Mouse (Mus musculus) macrophage (primary cell): ENCODE data around the gene Nat8f5. TPM values are rescaled to one million over a fixed set of nuclear protein-coding genes. Genes with fewer than 3 reads are reported as not detected.
"Not testable (repeated sequence)": the region's sequence is repeated elsewhere in the genome, so short reads cannot be mapped to it uniquely, and the experiment has no call there.

Source experiments
- H3K27ac ChIP-seq: fragments of 350-480 bp; formaldehyde crosslinking; 2 replicates; pipeline ENCODE4 v1.9.0; 2021
- H3K36me3 ChIP-seq: fragments of 350-480 bp; formaldehyde crosslinking; 2 replicates; pipeline ENCODE4 v1.9.0; 2021; ENCODE audit errors: inconsistent target
- H3K4me3 ChIP-seq: fragments of 350-480 bp; formaldehyde crosslinking; 2 replicates; pipeline ENCODE4 v1.9.0; 2021; ENCODE audit errors: inconsistent target
- H3K79me2 ChIP-seq: fragments of 350-480 bp; formaldehyde crosslinking; 2 replicates; pipeline ENCODE4 v1.9.0; 2021; ENCODE audit errors: inconsistent target
- WGBS: methylation state at CpG from one replicate; pipeline ENCODE4 v1.1.7; 2026; ENCODE audit warnings: inconsistent platforms; ENCODE audit not compliant: missing documents; 5-methylcytosine and 5-hydroxymethylcytosine counted together
- polyA plus RNA-seq: library from polyadenylated mRNA; stranded (reverse); fragments of 250-400 nt; gene quantifications from 3 replicates; pipeline ENCODE4 v1.2.4, GENCODE M21; 2018; ENCODE audit warnings: inconsistent platforms
- total RNA-seq, 78 experiments: library from RNA; depleted of rRNA; stranded (reverse); fragments of 250-400 nt; gene quantifications; 1 replicate in 9 of 78; 2 replicates in 24 of 78; 3 replicates in 43 of 78; 4 replicates in 2 of 78; pipeline ENCODE4 v1.2.4; 2018; ENCODE audit warnings: inconsistent platforms in 56 of 78

The Nat8f5 gene
- not detected for total RNA-seq (2018; cell fraction: chromatin; rRNA removed)
- not detected for total RNA-seq (2018; cell fraction: cytosol; rRNA removed)
- not detected for total RNA-seq (2018; cell fraction: nucleus; rRNA removed)
- polyA plus RNA-seq = not detected in 3 replicates

DNA sequence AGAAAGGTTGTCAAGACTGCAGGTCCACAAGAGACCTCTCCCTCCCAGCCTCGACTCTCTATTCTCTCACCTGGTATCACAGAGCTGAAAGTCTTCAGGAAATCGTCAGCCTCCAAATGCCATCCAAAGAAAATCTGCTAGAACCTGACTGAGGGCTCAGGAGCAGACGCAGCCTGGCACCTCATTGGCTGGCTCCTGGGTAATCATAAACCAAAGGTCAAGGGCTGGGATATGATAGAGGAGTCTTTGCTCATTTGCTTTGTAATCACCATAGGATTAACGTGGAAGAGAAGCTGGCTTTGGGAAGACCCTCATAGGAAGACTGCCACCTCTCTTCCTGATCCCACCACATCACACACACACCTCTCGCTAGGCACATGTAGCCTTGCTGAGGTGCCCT, at the start of gene Nat8f5, which contains the start of gene Nat8f6:
TSS of gene Nat8f5 (minus strand) at position 136 of the 400 bp plus-strand sequence.
TSS of gene Nat8f6 (minus strand) at position 118 of the 400 bp plus-strand sequence.
- 94% methylated on average over 4 of the region's 5 CpGs for WGBS
- H3K27ac ChIP-seq = no peak within 1 kb of the TSS
- no peak within 1 kb of the TSS for H3K4me3 ChIP-seq
- H3K36me3 ChIP-seq = no peaks in the 10 kb centered on the region
- no peaks in the 10 kb centered on the region for H3K79me2 ChIP-seq

DNA sequence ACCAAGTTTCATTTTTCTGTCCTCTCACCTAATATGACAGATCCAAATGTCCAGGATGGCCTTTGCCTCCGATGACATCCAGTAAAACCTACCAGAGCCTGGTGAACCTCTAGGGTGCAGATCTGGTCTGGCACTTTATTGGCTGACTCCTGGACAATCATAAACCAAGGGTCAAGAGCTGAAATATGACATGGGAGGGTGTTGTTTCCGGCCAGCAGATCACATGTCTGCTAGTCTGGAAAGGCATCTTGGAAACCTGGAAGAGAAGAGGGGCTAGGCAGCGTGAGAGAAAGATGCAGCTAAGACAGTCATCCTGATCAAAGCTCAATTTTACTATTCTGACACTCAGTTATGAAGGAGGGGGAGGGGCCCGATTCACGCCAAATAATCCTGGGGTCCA, 48.2 kb upstream of the Nat8f5 start, which contains the start of gene Nat8f2:
TSS of gene Nat8f2 (minus strand) at position 153 of the 400 bp plus-strand sequence.
- not testable (repeated sequence) for H3K36me3 ChIP-seq, H3K4me3 ChIP-seq, H3K79me2 ChIP-seq, H3K27ac ChIP-seq
- 94% methylated on average over 5 of the region's 5 CpGs for WGBS

DNA sequence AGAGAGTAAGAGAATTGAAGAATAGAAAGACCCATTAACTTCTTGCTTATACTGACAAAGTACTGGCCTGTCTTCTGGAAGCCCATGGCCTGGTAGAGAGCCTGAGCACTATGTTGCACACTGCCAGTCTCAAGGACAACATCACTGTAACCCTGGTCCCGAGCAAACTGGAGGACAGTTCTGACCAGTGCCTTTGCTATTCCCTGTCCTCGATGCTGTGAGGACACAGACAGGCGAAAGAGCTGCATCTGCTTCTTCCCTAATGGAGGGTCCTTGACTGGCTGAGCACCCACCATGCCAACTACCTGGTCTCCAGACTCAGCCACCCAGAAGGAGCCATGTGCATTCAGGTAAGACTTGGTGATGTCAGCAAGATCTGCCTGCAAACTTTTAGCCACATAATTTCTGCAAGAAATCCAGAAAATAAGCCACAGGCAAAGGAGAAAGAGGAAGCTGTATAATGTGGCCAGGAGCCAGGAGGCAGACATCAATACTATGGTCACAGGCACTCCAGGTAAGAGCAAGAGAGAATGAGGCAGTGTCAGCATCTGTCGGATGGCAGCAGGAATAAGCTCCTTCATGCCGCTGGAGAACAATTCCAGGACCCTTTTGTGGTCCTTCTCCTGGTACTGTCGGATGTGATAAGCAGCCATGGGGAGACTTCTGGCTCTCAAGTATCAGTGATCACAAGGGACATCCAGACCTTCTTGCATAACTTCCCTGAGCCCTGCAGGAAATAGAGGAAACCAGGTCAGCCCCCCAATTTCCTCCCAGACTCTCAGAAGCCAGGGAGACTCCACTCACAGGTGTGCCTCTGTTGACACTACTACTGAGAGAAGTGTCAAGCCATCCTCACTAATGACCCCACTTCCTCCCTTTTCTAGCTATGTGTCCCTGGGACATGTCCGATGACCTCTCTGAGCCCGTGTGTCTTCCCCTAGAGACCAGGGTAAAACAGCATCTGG, 47.2 kb upstream of the Nat8f5 start:
- Histone ChIP-seq H3K79me2 (no peaks in the 10 kb centered on the region), H3K27ac (no peak overlapping the region), H3K4me3 (no peak overlapping the region), H3K36me3 (no peaks in the 10 kb centered on the region)
- 39% methylated on average over 8 of the region's 8 CpGs for WGBS

DNA sequence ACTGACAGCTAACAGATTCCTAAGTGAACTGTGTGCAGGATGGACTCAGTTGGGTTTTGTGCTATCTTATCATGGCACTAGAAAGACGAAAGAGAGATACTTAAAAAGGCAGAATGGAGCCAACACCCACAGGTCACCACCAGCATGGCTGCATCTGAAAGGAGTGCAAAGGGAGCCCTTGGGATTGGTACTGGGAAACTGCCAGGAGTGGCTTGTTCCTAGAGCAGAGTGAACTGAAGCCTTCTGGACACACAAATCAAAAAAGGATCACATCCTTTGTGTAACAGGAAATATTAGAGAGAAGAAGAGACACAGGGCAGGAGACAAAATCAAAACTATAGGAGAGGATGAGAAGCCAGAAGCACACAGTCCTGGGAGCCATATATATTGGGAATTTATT, 46.2 kb upstream of the Nat8f5 start:
- H3K36me3 ChIP-seq, H3K27ac ChIP-seq, H3K4me3 ChIP-seq, H3K79me2 ChIP-seq: not testable (repeated sequence)
- no CpG with 5 or more reads among the region's 1 CpGs for WGBS

DNA sequence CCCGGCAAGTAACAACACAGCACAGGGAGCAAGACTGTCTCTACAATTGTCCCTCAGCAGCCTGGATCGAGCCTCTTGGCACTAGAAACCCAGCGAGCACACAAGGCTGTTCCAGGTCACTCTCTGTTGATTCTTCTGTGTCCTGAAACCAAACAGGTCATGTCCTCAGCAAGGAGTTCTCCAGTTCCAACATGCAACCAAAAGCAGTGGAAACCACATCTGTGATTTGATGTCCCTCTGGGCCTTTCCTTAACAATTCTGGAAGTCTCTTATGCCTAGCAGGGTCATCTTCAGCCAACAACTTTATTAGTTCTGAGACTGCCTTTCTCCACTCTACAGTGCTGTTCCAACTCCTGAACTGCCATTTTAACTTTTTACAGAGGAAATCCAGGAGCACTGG, 45.4 kb upstream of the Nat8f5 start:
- H3K36me3 ChIP-seq, H3K27ac ChIP-seq, H3K4me3 ChIP-seq, H3K79me2 ChIP-seq: not testable (repeated sequence)
- 89% methylated on average over 3 of the region's 3 CpGs for WGBS

DNA sequence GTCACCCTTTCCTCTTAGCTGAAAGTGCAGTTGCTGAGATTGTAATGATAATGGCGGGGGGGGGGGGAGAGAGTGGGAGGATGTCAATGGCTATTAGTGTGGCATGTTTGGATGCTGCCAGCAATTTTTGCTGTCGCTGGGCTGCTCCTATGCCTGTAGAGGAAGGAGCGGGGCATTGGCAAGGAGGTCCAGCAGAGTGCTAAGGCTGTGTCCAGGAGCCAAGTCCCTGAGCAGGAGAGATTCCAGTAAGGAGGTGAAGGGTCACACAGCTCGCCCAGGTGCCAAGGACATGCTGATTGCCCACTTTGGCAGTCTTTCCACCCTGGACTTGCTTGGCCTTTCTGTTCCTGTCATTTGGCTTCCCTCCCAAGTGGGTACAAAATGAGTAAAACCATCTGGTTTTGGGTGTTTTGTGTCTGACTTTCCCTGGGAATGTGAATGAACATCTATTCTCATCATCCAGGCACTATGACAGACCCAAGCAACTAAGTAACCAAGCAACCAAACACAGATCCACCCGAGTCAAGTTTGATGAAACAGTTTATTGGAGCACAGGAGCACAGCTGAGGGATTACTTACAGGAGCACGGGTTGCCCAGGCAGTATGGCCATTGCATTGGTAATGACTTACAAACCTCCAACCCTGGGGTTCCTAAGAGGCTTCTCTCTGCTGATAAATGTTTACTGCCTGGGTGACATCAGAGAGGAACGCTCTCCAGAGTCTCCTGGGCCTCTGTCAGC, 44.3 kb upstream of the Nat8f5 start:
- not testable (repeated sequence) for H3K36me3 ChIP-seq, H3K27ac ChIP-seq, H3K4me3 ChIP-seq, H3K79me2 ChIP-seq
- WGBS = 81% methylated on average over 4 of the region's 7 CpGs

DNA sequence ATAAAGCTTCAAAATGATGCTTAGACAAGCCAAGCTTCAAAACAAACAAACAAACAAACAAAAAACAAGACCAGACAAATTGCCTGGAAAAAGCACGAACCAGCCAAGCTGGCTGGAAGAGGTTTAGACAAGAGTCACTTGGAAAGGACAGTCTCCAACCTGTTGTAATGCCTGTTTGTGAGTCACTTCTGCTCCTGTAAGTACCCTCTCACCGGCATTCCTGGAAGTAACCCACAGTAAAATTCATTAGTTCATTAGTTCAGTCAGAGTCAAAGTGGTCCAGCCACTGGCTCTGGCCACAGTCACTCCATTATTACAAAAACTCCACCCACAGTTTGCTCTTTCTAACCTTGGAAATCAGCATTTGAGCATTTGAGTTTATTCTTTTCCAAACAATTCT, 43.1 kb upstream of the Nat8f5 start:
- 85% methylated on average over 2 of the region's 2 CpGs for WGBS
- Histone ChIP-seq H3K36me3 (no peaks in the 10 kb centered on the region), H3K79me2 (no peaks in the 10 kb centered on the region), H3K27ac (no peak overlapping the region), H3K4me3 (no peak overlapping the region)

DNA sequence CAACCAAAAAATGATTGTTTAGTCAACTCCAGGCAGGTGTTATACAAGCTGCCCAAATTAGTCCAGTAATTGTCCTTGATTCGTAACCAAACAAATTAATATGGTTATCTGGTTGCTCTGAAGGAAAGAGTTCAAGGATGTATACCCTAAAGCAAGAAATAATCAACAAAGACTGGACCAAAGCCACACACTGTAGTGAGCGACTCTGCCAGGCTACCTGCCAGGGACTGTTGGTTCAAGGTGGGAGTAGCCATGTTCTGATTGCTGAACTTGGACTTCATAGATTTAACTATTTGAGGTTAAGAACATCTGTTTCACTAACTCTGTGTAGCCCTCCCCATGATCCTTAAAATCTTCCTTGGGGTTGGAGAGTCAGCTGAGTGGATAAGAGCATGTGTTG, 42.4 kb upstream of the Nat8f5 start:
- WGBS = 88% methylated on average over 2 of the region's 2 CpGs
- Histone ChIP-seq H3K79me2 (no peaks in the 10 kb centered on the region), H3K36me3 (no peaks in the 10 kb centered on the region), H3K27ac (no peak overlapping the region), H3K4me3 (no peak overlapping the region)

DNA sequence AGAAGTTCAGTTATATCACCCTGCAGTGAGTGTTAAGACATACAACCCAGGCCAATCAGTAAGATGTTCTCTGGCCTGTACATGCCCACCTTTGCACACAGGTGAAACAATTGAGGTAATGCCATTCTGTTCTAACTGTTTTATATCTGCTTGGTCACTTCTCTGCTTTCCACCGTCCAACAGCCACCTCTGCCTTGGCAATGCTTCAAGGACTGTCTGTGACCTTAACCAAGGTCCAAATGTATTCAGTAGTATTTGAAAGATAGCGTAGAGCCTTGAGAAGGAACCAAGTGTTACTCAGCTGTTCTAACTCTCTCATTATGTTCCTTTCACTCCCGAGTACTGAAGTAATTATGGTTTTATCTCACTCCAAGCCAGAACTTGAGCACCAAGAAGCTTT, 41.8 kb upstream of the Nat8f5 start:
- H3K36me3 ChIP-seq = no peaks in the 10 kb centered on the region
- WGBS = 81% methylated on average over 3 of the region's 3 CpGs

DNA sequence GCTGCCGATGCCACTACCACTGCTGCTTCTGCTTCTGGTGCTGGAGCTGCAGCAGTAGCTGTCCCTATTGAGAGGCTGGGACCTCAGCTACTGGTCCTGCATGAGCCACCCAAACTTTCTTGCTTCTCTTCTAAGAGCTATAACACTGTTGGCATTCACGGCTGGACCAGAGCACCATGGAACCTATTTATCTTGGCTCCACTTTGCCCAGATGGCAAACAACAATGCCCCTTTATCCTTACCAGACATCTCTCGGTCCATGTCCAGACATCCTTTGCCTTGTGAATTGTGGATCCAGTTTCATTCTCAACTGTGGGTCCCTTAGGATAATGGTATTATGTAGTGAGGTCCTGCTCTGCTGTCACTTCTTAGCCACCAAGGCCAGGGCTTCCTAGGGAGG, 40.5 kb upstream of the Nat8f5 start:
- H3K36me3 ChIP-seq = no peaks in the 10 kb centered on the region
- WGBS = 90% methylated on average over 3 of the region's 3 CpGs
- H3K79me2 ChIP-seq = no peaks in the 10 kb centered on the region
- H3K4me3 ChIP-seq = no peak overlapping the region
- no peak overlapping the region for H3K27ac ChIP-seq

More for the DNA sequence above, 41.8 kb upstream of the Nat8f5 start:
- H3K79me2 ChIP-seq = no peaks in the 10 kb centered on the region
- H3K27ac ChIP-seq = no peak overlapping the region
- H3K4me3 ChIP-seq = no peak overlapping the region

DNA sequence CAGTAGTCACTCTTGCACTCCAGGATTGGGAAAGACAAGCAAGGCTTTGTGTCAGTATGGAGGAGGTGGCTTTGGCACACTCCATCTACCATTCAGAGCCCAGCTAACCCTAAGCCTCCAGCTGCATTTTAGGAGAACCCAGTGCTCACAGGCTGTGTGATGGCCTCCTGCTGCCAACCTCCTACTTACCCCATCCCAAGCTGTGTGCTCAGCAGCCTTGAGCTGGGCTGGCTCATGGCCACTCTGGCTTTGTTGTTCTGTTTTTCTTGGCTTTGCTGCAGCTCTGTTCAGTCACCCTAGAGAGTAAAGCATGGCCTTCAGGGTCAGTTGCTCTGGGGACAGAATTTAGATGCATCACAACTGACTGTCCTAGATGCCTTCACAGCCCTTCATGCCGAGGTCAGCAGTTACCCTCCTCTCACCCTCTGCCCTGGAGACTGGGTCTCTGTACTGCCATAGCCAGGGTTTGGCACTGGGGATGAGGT, 35.5 kb upstream of the Nat8f5 start:
- Histone ChIP-seq H3K4me3 (no peak overlapping the region), H3K79me2 (no peaks in the 10 kb centered on the region), H3K27ac (no peak overlapping the region), H3K36me3 (no peaks in the 10 kb centered on the region)
- WGBS = 100% methylated on average over 1 of the region's 1 CpGs

DNA sequence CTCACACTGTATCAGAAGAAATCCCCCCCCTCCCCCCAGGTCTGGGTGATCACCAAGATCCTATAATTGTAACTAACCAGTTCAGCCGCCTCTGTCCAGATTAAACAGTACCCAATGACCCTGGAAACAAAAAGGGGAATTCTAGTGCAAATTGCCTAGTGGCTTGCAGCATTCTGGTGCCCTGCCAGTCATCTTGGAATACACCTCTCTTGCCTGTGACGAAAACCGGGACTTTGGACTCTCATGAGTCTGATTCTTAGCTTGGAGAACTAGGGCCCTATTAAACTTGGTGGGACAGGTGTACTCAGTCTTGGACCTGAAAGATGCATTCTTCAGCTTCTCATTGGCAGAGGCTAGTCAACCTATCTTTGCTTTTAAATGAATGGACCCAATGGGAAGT, 32.7 kb upstream of the Nat8f5 start:
- Histone ChIP-seq H3K36me3 (no peaks in the 10 kb centered on the region), H3K27ac (no peak overlapping the region), H3K79me2 (no peaks in the 10 kb centered on the region), H3K4me3 (no peak overlapping the region)
- 90% methylated on average over 3 of the region's 3 CpGs for WGBS

DNA sequence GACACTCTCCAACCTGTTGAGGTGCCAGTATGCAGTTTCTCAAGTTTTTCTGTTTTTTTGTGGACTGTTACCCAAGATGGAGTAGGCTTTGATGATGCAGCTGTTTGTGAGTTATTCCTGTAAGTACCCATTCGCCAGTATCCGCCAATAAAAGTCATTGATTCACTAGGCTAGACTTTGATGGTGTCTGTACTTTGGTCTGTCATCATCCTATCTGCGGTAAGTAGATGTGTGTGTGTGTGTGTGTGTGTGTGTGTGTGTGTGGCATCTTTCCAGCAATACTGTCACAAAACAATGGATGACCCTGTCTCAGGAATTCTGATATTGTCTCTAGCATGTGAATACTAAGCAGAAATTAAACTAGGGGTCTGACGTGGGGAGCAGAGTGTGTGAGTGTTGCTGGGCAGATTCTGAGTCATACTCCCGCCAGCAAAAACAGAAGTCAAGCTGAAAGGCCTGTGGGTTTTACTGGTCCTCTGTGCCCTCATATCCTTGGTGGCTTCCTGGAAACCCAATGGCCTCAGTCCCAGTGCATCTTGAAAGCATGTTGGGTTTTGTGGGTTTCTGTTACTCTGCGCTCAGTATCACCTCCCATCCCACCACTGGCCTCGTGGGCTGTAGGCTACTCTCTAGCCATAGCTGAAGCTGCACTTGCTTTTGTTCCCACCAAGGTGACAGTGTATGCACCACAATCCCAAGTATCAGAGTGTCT, 30.4 kb upstream of the Nat8f5 start:
- H3K36me3 ChIP-seq = no peaks in the 10 kb centered on the region
- H3K27ac ChIP-seq = no peak overlapping the region
- H3K4me3 ChIP-seq = no peak overlapping the region
- no peaks in the 10 kb centered on the region for H3K79me2 ChIP-seq
- WGBS = 41% methylated on average over 7 of the region's 7 CpGs

DNA sequence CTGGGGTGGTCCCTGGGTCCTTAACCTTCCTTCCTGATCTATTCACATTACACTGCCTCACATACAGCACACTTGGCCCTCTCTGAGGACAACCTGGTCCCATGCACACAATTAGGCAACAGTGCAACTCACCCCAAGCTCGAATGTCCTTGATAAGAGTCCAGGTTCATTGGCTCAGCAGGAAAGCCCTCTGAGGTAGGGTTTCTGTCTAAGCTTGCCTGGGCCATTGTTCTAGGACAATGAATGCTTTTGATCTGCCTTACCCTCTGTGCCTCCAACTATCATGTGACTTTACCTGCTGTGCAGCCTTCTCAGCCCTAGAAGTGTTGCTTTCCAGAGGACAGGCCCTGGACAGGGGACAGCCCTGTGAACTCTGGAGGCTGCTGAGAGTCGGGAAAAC, 28.5 kb upstream of the Nat8f5 start:
- WGBS = 76% methylated on average over 2 of the region's 2 CpGs
- Histone ChIP-seq H3K27ac (no peak overlapping the region), H3K36me3 (no peaks in the 10 kb centered on the region), H3K4me3 (no peak overlapping the region), H3K79me2 (no peaks in the 10 kb centered on the region)
